Mouse (Mus musculus): ENCODE measurements at regions not wholly inside any gene's neighbourhood (a gene's known extent, or its start where the extent isn't known, plus 50 kb on each side); places are given as distances from the start of the nearest gene placed in this dataset.

DNA sequence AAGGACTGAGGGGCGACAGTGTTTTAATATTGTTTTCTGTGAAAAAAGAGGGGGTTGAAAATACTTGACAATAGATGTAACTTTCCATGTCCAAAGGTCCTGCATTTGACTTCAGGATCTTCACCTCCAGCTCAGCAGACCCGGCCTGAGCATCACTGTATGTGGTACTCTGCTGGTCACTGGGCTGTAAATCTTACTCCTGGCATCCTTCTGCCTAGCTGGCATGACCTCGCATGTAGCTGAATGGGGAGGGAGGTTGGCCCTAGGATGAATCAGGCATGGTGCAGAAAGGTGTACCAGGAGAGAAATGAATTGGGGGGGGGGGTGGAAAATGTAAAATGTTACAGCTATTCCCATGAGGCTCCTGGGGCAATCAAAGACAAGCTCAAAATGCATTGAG lies 156.0 kb downstream of the Cdc5l start:
- TF ChIP-seq CTCF (IDR thresholded peaks at IDR 0.05; ENCODE audit: low read depth) (no peak), EP300 (IDR thresholded peaks at IDR 0.05; ENCODE audit: low read depth) (no peak)
